Mouse (Mus musculus): ENCODE measurements around the gene Akain1. TPM values are rescaled to one million over a fixed set of nuclear protein-coding genes. Genes with fewer than 3 reads are reported as not detected.

Gene Akain1
- polyA plus RNA-seq, 1 experiment from 2014 or later, result not detected

Other genes starting within 250 kb of the Akain1 start
- gene Zbtb14, start 56.3 kb upstream of the Akain1 start, polyA plus RNA-seq (2016; fragmentation: Nextera tagmentation; extraction: Ambion mirVana), result 31.1 and 32.1 TPM in 2 replicates